Mouse (Mus musculus) left cerebral cortex, postnatal 36 days (tissue): ENCODE measurements around the gene Pik3r5. TPM values are rescaled to one million over a fixed set of nuclear protein-coding genes. Genes with fewer than 3 reads are reported as not detected.

Experiments
- DNase-seq, 2 experiments: peaks; one replicate each; pipeline ENCODE4 v3.0.0; 2021 to 2022; ENCODE audit warnings: low spot score in 2 of 2, mixed read lengths in 1 of 2
- intact Hi-C: fragments of 180-260 bp; cut with DNase I; formaldehyde crosslinking; loops from one replicate; pipeline ENCODE4 v1.15.1; 2025
- total RNA-seq, 2 experiments: library from RNA; stranded (reverse); gene quantifications; 2 replicates each; pipeline ENCODE4 v1.2.3; 2021

The Pik3r5 gene
- total RNA-seq, 2 experiments from 2014 or later: 3.0 to 3.3 TPM

DNA sequence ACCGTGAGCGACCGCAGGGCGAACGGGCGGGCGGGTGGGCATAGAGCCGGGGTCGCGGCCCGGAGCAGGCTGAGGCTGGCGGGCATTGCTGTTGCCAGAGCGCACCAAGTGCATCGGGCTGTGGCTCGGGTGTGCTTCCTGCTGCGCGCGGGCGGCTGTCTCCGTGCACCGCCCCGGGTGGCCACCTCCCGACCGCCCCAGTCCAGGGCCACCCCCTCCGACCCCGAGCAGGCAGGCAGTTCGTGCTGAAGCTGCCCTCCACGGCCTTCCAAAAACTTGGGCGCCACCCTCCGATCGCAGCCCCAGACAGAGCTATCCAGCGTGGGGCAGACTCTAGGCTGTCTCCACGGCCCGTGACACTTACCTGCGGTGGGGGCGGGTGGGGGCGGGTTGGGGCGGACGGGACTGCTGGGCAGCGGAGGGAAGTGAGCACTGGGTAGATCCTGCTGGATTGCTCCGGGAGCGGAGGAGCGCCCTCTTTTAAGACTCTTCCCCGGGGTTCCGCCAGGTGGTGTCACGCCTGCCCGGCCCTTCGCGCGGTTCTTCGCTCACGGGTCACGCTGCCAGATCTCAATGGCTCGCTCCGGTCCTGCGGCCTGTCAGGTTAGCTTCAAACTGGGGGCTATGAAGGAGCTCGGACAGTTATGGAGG lies 31.8 kb upstream of the Pik3r5 start:
- DNase-seq: peak in 1 of 2 experiments; percentile 11
- intact Hi-C loops: loop anchor here (10.0 kb wide), 2 partner anchors 155 to 425 kb away; no protein-coding TSS in a partner anchor

DNA sequence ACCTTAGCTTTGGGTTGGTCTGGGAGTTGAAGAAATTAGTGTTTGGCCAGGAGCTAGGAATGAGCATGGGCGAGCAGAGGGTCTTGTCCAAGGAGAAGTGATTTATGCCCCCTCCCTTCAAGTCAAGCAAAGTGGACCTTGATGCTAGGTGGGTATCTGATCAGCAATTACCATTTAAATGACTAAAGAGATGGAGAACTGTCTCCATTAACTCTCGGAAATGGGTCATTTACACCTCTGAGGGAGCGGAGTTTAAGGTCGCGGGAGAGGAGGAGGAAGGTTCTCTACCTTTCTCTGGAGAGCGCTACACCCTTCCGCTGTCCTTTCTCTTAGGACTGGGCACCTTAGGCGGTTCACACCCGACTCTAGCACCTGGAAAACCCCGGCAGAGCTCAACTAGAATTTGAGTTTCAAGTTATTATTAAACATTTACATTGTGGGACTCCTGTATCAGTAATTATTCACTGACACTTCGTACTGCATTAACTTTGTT lies 31.1 kb upstream of the Pik3r5 start, which contains the start of gene Ntn1:
TSS of gene Ntn1 (minus strand) at position 97 of the 493 bp plus-strand sequence.
- DNase-seq: no peak
- intact Hi-C loops: loop anchor here (10.0 kb wide), 2 partner anchors 156 to 426 kb away; no protein-coding TSS in a partner anchor

DNA sequence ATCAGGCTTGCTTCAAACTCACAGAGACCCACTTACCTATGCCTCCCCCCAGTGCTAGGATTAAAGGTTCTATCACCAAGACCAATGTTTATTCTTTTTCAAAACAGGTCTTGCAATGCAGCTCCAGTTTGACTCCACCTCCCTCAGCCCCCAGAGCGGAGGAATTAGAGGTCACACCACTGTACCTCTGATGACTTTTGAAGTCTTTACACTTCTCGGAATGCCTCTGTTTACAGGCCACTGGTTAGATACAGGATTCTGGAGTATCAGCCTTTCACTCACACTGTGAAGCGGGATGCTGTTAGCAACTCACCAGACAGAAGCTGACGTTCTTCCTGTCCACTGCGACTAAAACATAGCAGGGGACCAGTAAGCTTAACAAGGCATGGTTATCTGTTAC lies 30.5 kb upstream of the Pik3r5 start:
- DNase-seq: no peak
- intact Hi-C loops: loop anchor here (10.0 kb wide), 2 partner anchors 157 to 427 kb away; no protein-coding TSS in a partner anchor

- intact Hi-C loops: loop anchor here (10.0 kb wide), 2 partner anchors 159 to 429 kb away; no protein-coding TSS in a partner anchor
- no peak for DNase-seq
Measured at GRCm38 (mm10) chr11:68404185-68404584, 27.7 kb upstream of the Pik3r5 start.

GRCm38 (mm10) chr11:68405576-68405975 lies 26.3 kb upstream of the Pik3r5 start:
- no peak for DNase-seq
- intact Hi-C loops: loop anchor here (5.0 to 10.0 kb wide), 4 partner anchors 161 to 588 kb away; no protein-coding TSS in a partner anchor

- intact Hi-C loops: loop anchor here (5.0 to 10.0 kb wide), 4 partner anchors 163 to 590 kb away; no protein-coding TSS in a partner anchor
- DNase-seq: no peak
Measured at GRCm38 (mm10) chr11:68407266-68407926, 24.5 kb upstream of the Pik3r5 start.

DNA sequence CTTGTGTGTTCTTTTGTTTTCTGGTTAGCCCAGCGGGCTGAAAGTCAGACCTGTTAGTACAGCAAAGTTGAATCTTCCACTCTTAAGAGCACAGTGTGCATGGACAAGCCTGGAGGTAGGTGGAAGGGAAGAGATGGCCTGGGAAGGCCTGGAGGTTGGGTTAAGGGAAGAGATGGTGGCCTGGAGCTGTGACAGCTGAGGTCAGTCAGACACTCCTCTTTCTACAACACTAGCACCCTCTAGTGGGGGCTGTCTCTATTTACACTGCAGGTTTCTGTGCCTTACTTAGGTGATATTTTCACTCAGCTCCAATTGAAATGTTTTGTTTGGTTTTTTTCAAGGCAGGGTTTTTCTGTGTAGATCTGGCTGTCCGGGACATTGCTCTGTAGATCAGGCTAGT lies 23.8 kb upstream of the Pik3r5 start:
- DNase-seq: peak; percentile 28 to 61
- intact Hi-C loops: loop anchor here (2.0 to 10.0 kb wide), 5 partner anchors 163 to 591 kb away; no protein-coding TSS in a partner anchor

- DNase-seq: no peak
- intact Hi-C loops: no loop called here
Measured at GRCm38 (mm10) chr11:68417001-68417400, 14.9 kb upstream of the Pik3r5 start.

GRCm38 (mm10) chr11:68417831-68418230 lies 14.1 kb upstream of the Pik3r5 start:
- peak in 1 of 2 experiments; percentile 20 for DNase-seq

DNA sequence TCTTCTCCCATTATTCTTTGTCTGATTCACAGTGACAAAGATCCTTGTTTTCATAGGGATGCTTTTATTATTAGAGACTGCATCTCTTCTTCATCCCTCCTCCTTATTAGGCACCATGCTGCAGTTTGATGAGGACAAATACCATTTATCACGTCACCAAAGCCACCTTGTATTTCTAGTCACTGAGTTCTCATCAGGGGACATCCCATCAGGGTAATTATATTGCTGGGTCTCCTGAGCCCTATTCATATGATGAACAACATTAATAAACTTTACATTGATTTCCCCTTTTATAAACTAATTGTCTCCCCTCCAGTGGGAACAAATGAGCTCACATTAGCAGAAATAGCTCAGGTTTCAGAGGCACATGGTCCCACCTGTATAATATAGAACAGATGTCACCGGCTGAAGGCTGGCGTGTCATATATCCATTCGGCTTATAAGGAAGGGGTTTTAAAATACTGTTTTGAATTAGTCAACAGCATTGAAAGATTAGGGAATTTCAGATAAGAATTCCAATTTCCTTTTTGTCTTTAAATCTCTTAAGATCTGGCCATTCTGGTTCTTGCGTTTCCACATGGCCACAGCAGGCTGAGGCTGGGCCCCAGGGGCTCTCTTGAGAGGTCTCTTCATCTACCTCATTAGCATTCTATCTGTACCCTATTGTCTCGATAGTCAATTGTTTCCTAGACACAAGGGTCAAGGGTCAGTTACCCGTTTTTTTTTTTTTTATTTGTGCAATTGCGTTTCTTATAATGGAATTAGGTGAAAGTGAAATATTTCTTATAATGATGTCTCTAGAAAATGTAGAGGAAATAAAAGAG lies 6.2 kb upstream of the Pik3r5 start:
- intact Hi-C loops: no loop called here
- no peak for DNase-seq

More at GRCm38 (mm10) chr11:68417831-68418230, 14.1 kb upstream of the Pik3r5 start:
- intact Hi-C loops: no loop called here

DNA sequence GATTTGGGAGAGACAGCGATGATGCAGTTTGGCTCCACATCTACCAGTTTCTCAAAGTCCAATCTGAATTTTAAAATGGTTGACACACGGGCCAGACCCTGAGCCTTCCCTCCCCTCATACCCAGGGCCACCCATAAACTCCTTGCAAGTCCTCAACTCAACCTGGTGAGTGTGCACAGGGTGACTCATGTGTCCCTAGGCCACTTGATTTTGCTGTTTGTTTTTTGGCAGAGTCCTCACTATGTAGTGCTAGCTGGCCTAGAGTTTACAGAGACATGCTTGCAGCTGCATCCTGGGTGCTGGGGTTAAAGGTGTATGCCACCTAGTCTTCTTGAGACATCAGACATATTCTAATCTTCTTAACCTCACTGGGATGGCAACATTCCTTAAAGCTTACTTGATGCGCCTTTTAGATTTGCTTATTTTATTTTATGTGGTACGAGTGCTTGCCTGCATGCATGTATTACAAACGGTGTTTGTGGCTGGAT lies 4.8 kb upstream of the Pik3r5 start:
- DNase-seq: no peak
- intact Hi-C loops: no loop called here

DNA sequence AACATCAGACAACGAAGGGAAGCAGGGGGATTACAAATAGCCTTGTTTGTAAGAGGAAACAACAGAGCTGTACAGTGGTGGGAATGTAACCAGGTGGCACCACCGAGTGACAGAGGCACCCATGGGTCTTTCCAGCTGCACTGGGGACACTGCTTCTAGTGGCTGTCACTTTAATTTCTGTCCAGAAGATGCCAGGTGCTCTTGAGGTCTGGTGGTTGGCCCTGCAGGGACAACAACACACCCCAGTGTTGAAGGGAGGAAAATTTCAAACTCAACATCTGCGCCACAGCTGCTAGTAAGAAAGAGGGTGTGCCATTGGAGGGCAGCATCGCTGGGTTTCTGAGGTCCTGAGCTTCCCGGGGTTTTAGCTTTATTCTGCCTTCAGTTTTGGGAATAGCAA lies 1.3 kb upstream of the Pik3r5 start:
- no peak for DNase-seq
- intact Hi-C loops: loop anchor here (5.0 kb wide), 1 partner anchor 42 kb away; no protein-coding TSS in a partner anchor

DNA sequence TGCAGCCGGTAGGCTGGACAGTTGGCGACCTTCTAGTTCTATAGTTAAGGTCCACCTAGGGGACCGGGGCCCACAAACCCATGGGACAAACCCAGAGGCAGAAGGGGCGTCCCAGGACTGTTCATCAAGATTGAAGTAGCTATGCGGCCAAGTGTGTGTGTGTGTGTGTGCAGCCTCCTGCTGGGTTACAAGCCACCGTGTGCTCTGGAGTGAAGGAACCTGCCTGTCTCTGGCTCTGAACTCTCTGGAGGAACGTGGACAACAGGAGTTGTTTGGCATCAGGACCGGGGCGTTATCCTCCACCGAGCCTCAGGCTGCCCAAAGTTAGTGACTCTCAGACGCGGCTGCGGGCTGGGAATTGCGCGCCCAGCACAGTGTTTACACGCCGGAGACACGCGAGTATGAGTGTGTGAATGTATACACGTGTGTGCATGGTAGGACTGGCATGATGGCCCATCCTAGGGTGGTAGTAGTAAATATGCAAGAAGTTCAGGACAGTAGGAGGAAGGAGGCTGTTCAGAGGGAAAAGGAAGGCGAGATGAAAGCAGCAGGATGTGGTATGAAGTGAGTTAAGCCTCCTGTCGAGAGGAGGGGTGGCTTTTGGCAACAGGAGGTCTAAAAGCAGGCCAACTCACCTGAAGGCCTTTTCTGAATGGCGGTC lies 570 bp downstream of the Pik3r5 start:
- no peak for DNase-seq
- intact Hi-C loops: loop anchor here (5.0 kb wide), 1 partner anchor 40 kb away; no protein-coding TSS in a partner anchor

DNA sequence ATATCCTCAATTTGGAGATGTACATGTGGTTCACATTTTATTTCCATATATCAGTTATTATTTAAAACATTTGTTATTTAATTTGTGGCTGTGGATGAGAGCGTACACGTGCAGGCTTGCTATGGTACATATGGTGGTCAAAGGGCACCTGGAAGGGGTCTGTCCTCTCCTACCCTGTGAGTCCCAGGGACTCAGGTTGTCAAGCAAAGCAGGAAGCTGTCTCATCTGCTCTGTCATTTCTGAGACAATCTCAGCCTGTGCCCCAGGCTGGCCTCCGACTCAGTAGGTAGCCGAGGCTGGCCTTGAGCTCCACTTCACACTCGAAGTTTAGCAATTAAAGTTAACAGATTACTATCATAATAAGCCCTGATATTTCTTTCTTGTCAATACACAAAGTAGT lies 1.6 kb downstream of the Pik3r5 start:
- intact Hi-C loops: loop anchor here (5.0 kb wide), 1 partner anchor 39 kb away; no protein-coding TSS in a partner anchor

DNA sequence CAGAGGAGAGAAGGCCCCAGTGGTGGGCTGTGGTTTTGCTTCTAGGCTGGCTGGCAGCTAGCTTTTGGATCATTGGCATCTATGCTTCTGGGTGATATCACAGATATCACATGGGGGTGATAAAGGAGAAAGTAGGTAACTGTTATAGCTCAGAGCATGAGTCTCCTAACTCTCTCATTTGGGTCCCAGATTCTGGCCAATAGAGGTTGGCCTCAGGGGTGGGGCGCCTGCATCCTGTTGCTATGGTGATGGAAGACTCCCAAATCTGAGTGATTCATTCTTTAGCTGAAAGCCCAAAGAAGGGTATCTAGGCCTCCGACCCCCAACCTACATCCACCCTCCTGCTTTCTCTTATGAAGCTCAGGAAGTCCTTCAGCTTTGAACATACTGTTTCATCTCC lies 2.8 kb downstream of the Pik3r5 start:
- intact Hi-C loops: loop anchor here (5.0 kb wide), 1 partner anchor 38 kb away; no protein-coding TSS in a partner anchor
- DNase-seq: no peak

More for the DNA sequence above, 1.6 kb downstream of the Pik3r5 start:
- DNase-seq: no peak

DNA sequence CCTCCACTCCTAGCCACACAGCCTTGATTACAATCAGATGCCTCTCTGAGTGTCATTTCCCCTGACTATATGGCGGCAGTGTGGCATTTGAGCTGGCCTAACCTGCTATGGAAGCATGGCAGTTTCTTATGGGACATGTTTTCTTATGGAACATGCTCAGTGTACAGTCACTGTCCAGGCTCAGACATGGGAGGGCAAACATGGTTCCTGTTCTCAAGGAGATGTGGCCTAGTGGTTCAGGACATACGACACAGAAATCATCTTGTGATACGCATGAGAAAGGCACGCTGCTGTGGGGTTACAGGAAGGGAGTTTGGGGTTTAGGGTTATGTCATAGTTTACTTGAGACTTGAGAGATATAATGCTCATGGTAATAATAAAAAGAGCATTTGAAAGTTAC lies 3.7 kb downstream of the Pik3r5 start:
- intact Hi-C loops: no loop called here
- no peak for DNase-seq

DNA sequence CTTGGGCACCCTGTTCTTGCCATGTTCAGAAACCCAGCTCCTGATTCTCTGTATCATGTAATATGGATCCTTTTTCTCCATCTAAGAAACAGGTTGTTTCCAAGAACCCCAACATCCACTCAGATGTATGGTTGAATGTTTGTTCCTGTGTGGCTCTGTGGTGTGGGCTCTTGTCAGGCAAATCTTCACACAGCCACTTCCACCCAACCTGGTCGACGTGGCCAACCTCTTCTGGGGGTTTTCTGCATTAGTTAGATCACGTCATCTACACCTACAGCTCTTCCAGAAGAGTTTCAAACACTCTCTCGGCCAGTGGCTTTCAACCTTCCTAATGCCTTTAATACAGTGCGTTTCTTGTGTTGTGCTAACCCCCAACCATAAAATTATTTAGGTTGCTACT lies 4.5 kb downstream of the Pik3r5 start:
- DNase-seq: no peak
- intact Hi-C loops: no loop called here

GRCm38 (mm10) chr11:68440100-68440499 lies 8.2 kb downstream of the Pik3r5 start:
- no peak for DNase-seq
- intact Hi-C loops: no loop called here

GRCm38 (mm10) chr11:68440965-68441364 lies 9.0 kb downstream of the Pik3r5 start:
- DNase-seq: no peak
- intact Hi-C loops: no loop called here
